Mouse (Mus musculus) testis, adult 2 months (tissue): ENCODE results near the gene Dot1l. TPM values are rescaled to one million over a fixed set of nuclear protein-coding genes. Genes with fewer than 3 reads are reported as not detected.

ENCODE experiments used
- H3K27ac ChIP-seq: fragments of 200-500 bp; 2 replicates; pipeline ENCODE4 v1.5.1; 2012; ENCODE audit warnings: low read depth, low read length; ENCODE audit not compliant: control insufficient read depth, insufficient read depth
- H3K27me3 ChIP-seq: fragments of 200-500 bp; 2 replicates; pipeline ENCODE4 v1.6.1; 2012; ENCODE audit warnings: mild to moderate bottlenecking, low read length, moderate library complexity; ENCODE audit not compliant: control insufficient read depth, insufficient read depth
- H3K36me3 ChIP-seq: fragments of 200-500 bp; 2 replicates; pipeline ENCODE4 v1.6.1; 2012; ENCODE audit warnings: mild to moderate bottlenecking, low read length; ENCODE audit not compliant: control insufficient read depth, insufficient read depth
- H3K4me1 ChIP-seq: fragments of 200-500 bp; 2 replicates; pipeline ENCODE4 v1.6.1; 2012; ENCODE audit warnings: low read length; ENCODE audit not compliant: control insufficient read depth, insufficient read depth
- H3K4me3 ChIP-seq: fragments of 200-500 bp; 2 replicates; pipeline ENCODE4 v1.5.1; 2012; ENCODE audit warnings: low read depth, mild to moderate bottlenecking, low read length, moderate library complexity, mixed read lengths; ENCODE audit not compliant: control insufficient read depth
- CTCF ChIP-seq: fragments of 200-500 bp; IDR thresholded peaks from 2 replicates; pipeline ENCODE4 v1.5.1; 2012; ENCODE audit warnings: low read depth, mild to moderate bottlenecking, inconsistent platforms, low read length, moderate library complexity; ENCODE audit not compliant: control insufficient read depth, insufficient read depth, insufficient replicate concordance
- POLR2A ChIP-seq: fragments of 200-500 bp; IDR thresholded peaks from 2 replicates; pipeline ENCODE4 v1.6.1; 2012; ENCODE audit warnings: low read depth, mild to moderate bottlenecking, inconsistent platforms, low read length, moderate library complexity; ENCODE audit not compliant: control insufficient read depth
- polyA plus RNA-seq: library from polyadenylated mRNA; depleted of rRNA; stranded (reverse); fragments of >200 nt; gene quantifications from 2 replicates; pipeline ENCODE4 v1.2.3, GENCODE M21; 2012

Dot1l gene
- polyA plus RNA-seq, 1 experiment = 189 TPM

DNA sequence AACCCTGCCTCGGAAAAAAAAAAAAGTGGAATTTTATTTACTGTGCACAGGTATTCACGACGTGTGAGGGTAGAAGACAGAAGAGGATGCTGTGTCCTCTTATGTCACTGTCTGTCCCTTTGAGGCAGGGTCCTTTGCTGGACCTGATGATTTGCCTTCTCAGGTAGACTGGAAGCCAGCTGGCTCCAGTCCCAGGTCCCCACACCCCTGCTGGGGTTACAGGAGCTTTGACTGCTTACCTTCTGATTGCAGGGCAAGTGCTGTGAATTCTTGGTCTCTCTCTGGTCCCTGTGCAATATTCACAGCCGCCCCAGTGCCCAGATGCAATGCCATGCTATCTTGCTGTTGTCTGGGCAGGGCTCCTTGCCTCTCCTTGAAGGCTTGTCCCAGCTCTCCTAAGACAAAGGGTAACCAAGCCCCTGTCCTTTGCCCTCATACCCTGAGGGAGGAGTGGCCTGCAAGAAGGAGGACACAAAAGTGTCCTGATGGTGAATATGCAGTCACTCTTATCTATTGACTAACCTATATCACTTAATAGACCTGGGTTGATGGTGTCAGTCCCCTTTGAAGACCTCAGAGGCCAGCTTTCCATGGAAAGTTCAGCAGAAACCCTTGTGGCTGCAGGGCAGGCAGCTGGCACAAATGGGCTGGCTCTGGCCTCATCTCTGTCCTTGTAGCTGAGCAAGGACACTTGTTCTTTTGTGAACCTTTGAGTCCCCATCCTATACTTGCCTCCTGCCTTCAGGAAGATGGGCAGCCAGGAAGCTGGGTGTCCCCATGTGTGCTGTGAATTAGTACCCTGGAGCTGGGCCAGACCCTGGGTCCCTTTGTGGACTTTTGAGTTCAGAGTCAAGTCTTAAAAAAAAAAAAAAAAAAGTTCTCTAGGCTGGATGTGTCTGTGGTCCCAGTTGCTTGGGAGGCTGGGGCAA is 5.9 kb downstream of the Dot1l start:
- H3K36me3 ChIP-seq = peaks cover 3% of the 10 kb centered on the region
- no peaks in the 10 kb centered on the region for H3K27me3 ChIP-seq
- peaks cover 26% of the 10 kb centered on the region for H3K4me1 ChIP-seq
- H3K4me3 ChIP-seq = no peak overlapping the region
- TF ChIP-seq CTCF (no peak), POLR2A (no peak)
- no peak overlapping the region for H3K27ac ChIP-seq

DNA sequence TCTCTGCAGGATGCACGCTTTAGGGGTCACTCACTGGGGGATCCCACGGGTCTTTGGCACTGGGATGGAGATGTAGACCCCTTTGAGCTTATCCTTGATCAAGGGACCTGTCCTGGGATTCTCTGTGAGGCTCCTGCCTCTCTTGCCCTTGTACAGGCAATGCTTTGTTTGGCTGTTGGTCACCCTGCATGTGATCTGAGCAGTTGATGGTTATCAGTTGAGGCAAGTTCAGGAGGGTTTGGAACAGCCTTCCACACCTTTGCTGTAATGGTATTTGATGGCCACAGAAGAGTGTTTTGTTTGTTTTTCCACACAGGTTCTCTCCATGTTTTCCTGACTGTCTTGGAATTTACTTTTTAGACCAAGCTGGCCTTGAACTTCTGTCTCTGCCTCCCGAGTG is 6.8 kb downstream of the Dot1l start:
- Histone ChIP-seq H3K36me3 (peaks cover 3% of the 10 kb centered on the region), H3K4me1 (peaks cover 18% of the 10 kb centered on the region), H3K27ac (no peak overlapping the region), H3K4me3 (no peak overlapping the region), H3K27me3 (no peaks in the 10 kb centered on the region)
- TF ChIP-seq POLR2A = no peak
- TF ChIP-seq CTCF = no peak

DNA sequence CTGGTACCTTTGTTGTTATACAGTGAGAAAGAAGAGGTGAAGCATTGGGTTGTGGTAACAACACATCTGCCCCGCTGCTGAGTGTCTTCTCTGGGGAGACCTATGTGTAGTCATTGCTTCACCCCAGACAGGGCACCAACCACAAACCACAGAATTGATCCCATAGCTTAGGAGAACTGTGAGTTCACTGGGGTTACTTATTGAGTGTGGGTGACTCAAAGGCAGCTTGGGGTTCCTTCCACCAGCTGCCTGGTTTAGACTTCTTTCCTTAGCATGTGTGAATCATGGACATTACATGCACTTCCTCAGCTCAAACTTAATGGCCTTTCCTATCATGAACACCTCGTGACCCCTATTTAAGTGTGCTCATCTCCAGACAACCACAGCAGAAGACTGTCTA is 8.5 kb downstream of the Dot1l start:
- H3K36me3 ChIP-seq = peaks cover 4% of the 10 kb centered on the region
- H3K27me3 ChIP-seq = no peaks in the 10 kb centered on the region
- no peak overlapping the region for H3K4me3 ChIP-seq
- peaks cover 3% of the 10 kb centered on the region for H3K4me1 ChIP-seq
- TF ChIP-seq CTCF (no peak), POLR2A (no peak)
- H3K27ac ChIP-seq = no peak overlapping the region

DNA sequence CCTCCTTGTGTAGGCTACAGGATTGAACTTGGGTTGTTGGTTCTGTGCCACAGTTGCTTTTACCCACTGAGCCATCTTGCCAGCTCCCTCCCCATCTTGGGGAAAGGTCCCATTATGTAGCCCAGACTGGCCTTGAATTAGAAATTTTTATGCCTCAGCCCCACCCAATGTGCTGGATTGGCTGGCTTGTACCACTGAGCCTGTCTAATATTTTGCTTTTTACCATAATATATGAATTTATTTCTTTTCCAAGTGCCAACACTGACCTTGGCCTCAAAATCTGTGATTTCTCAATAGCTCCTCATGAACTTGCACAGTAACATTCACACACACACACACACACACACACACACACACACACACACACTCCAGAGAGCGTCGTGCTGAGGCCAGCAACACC is 10.7 kb downstream of the Dot1l start:
- Histone ChIP-seq H3K27ac (no peak overlapping the region), H3K4me1 (no peaks in the 10 kb centered on the region; the same call in 1 of the 2 replicates), H3K27me3 (no peaks in the 10 kb centered on the region), H3K36me3 (peaks cover 6% of the 10 kb centered on the region), H3K4me3 (no peak overlapping the region)
- no peak for TF ChIP-seq CTCF
- TF ChIP-seq POLR2A = no peak

DNA sequence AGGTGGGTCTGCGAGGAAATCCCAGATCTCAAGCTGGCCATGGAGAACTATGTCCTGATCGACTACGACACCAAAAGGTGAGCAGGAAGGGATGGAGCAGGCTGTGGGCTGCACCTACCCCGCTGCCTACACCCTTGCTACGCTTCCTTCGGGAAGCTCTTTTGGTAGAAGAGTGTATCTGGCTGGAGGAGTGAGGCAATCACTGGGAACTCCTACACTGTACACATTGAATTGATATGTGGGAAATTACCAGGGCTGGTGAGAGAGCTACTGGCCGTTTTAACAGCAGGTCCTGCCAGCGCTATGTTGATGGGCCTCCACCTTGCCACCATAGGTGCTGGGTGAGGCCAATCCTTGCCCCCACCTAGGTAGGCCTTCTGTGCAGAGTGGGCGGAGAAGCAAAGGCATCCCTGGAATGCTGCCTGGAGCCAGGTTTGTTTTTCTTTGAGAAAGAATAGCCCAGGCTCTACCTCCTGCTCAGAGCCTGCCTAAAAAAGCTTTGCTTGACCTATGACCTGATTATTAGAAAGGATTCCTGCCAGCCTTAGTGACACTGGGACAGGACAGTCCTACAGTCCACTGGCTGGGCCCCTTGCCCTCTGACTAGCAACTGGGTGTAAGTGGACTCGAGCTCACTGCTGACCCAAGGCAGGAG is 11.3 kb downstream of the Dot1l start:
- peaks cover 7% of the 10 kb centered on the region for H3K36me3 ChIP-seq
- TF ChIP-seq CTCF = no peak
- TF ChIP-seq POLR2A = no peak
- H3K27ac ChIP-seq = no peak overlapping the region

DNA sequence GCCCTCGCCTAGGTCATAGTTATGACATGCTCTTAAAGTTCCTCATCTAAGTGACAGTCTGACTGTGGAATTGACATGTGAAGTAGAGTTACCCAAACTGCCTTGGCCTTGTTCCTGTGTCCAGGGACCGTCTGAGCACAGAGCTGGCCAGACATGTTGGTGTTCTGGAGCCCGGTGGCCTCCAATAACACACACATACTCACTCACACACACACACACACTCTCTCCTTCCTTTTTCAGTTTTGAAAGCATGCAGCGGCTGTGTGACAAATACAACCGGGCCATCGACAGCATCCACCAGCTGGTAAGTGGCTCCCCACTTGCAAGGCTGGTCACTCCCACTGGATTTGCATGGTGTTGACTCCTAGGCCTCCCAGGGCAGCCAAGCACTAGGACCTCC is 13.4 kb downstream of the Dot1l start:
- H3K4me3 ChIP-seq = no peak overlapping the region
- TF ChIP-seq CTCF (no peak), POLR2A (no peak)
- no peak overlapping the region for H3K27ac ChIP-seq
- H3K27me3 ChIP-seq = no peaks in the 10 kb centered on the region
- H3K36me3 ChIP-seq = peaks cover 9% of the 10 kb centered on the region
- H3K4me1 ChIP-seq = no peaks in the 10 kb centered on the region; the same call in 1 of the 2 replicates

More for the DNA sequence above, 11.3 kb downstream of the Dot1l start:
- Histone ChIP-seq H3K4me3 (no peak overlapping the region), H3K4me1 (no peaks in the 10 kb centered on the region; the same call in 1 of the 2 replicates), H3K27me3 (no peaks in the 10 kb centered on the region)

DNA sequence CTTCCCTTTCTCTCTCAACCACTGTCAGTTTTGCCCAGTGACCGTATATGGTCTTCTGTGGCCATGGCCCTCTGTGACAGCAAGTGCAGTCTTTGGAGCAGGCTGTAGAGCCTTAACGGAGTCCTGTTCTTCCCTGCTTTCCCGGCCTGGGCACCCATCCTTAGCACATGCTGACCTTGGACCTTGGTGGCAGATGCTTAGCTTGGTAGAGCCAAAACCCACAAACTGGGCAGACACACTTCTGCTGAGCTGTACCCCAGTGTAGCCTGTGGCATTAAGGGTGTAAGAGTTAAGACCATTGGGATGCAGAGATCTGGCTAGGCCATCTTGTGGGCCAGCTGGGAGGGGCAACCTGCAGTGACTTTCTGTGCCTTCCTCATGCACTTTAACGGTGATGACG is 18.8 kb downstream of the Dot1l start:
- Histone ChIP-seq H3K27ac (no peak overlapping the region), H3K36me3 (peaks cover 9% of the 10 kb centered on the region), H3K4me1 (peaks cover 4% of the 10 kb centered on the region; the same call in 1 of the 2 replicates), H3K4me3 (no peak overlapping the region), H3K27me3 (no peaks in the 10 kb centered on the region)
- TF ChIP-seq CTCF = no peak
- TF ChIP-seq POLR2A = no peak
